ENCODE assay signal across 8 mouse cellular contexts in genomic region chr9:121974141-121974986, GRCm38 (mm10). TPM values are rescaled to one million over a fixed set of nuclear protein-coding genes. Genes with fewer than 3 reads are reported as not detected.
DNase-seq lines count a peak whose midpoint lies in the region; ATAC-seq and TF ChIP-seq lines count a peak whose summit lies in the region.

No protein-coding gene starts in this region.

- no peak for TF ChIP-seq POLR2A in lung, adult 2 months (IDR thresholded peaks at IDR 0.05; ENCODE audit: borderline replicate concordance, extremely low read depth, low read depth, low read length)

- no peaks in the 10 kb centered on the region for H3K36me3 ChIP-seq in forebrain, embryonic 14.5 days (ENCODE audit: control insufficient read depth, insufficient read depth, low read length)
- no peaks in the 10 kb centered on the region for H3K36me3 ChIP-seq in forebrain, embryonic 13.5 days (ENCODE audit: poor library complexity, severe bottlenecking)
- no peaks in the 10 kb centered on the region for H3K36me3 ChIP-seq in lung, embryonic 15.5 days
- H3K36me3 ChIP-seq in limb, embryonic 15.5 days = 0 out of 2 replicates have a peak, but pooled peaks cover 3% of the 10 kb centered on the region
- H3K36me3 ChIP-seq in kidney, embryonic 14.5 days (ENCODE audit: control insufficient read depth, insufficient read depth, low read length) = no peaks in the 10 kb centered on the region

- no peak for ATAC-seq in forebrain, embryonic 14.5 days
- no peak for ATAC-seq in forebrain, embryonic 13.5 days
- ATAC-seq in lung, embryonic 15.5 days (ENCODE audit: borderline replicate concordance, extremely low read depth, low FRiP score, low TSS enrichment) = peak; percentile 47; the same call in 1 of the 2 replicates
- ATAC-seq in limb, embryonic 15.5 days (ENCODE audit: insufficient number of reproducible peaks, low FRiP score, low TSS enrichment, low read depth) = no peak
- no peak for ATAC-seq in kidney, embryonic 14.5 days (ENCODE audit: low FRiP score, low TSS enrichment)

- H3K4me3 ChIP-seq in forebrain, embryonic 14.5 days (ENCODE audit: low read depth, low read length) = no peak overlapping the region
- no peak overlapping the region for H3K4me3 ChIP-seq in forebrain, embryonic 13.5 days
- no peak overlapping the region for H3K4me3 ChIP-seq in lung, embryonic 15.5 days
- no peak overlapping the region for H3K4me3 ChIP-seq in lung, adult 2 months (replicated peaks; ENCODE audit: extremely low read depth, low read depth, low read length)
- H3K4me3 ChIP-seq in limb, embryonic 15.5 days = no peak overlapping the region
- H3K4me3 ChIP-seq in kidney, embryonic 14.5 days (ENCODE audit: low read length) = no peak overlapping the region

- WGBS in forebrain, embryonic 14.5 days = 67% methylated on average over 12 of the region's 12 CpGs
- WGBS in forebrain, embryonic 13.5 days = 84% methylated on average over 12 of the region's 12 CpGs
- WGBS in lung, embryonic 15.5 days = 69% methylated on average over 12 of the region's 12 CpGs
- WGBS in lung, adult 2 months = 65% methylated on average over 12 of the region's 12 CpGs
- WGBS in limb, embryonic 15.5 days = 59% methylated on average over 12 of the region's 12 CpGs
- WGBS in kidney, embryonic 14.5 days = 86% methylated on average over 12 of the region's 12 CpGs

- no peaks in the 10 kb centered on the region for H3K27me3 ChIP-seq in forebrain, embryonic 14.5 days (replicated peaks; ENCODE audit: control insufficient read depth, insufficient read depth, low read length)
- no peaks in the 10 kb centered on the region for H3K27me3 ChIP-seq in forebrain, embryonic 13.5 days
- H3K27me3 ChIP-seq in lung, embryonic 15.5 days = no peaks in the 10 kb centered on the region
- no peaks in the 10 kb centered on the region for H3K27me3 ChIP-seq in limb, embryonic 15.5 days
- no peaks in the 10 kb centered on the region for H3K27me3 ChIP-seq in kidney, embryonic 14.5 days (ENCODE audit: control insufficient read depth, insufficient read depth, low read length)

- peak; percentile 37 for DNase-seq in forebrain, embryonic 14.5 days (ENCODE audit: low spot score)
- no peak for DNase-seq in lung, adult 2 months
- peak; percentile 70 for DNase-seq in fibroblast of lung, adult 2 months (ENCODE audit: low read depth)
- DNase-seq in right cerebral cortex, postnatal 14 days = no peak

- TF ChIP-seq CTCF in lung, adult 2 months (IDR thresholded peaks at IDR 0.05; ENCODE audit: insufficient read depth, low read length) = no peak

- H3K4me2 ChIP-seq in forebrain, embryonic 14.5 days (ENCODE audit: low read length) = no peak overlapping the region
- no peak overlapping the region for H3K4me2 ChIP-seq in forebrain, embryonic 13.5 days
- no peak overlapping the region for H3K4me2 ChIP-seq in lung, embryonic 15.5 days
- H3K4me2 ChIP-seq in limb, embryonic 15.5 days = no peak overlapping the region
- no peak overlapping the region for H3K4me2 ChIP-seq in kidney, embryonic 14.5 days (replicated peaks; ENCODE audit: low read depth, low read length)

- H3K9me3 ChIP-seq in forebrain, embryonic 14.5 days (replicated peaks; ENCODE audit: control insufficient read depth, low read length) = no peaks in the 10 kb centered on the region
- no peaks in the 10 kb centered on the region for H3K9me3 ChIP-seq in forebrain, embryonic 13.5 days (replicated peaks)
- no peaks in the 10 kb centered on the region for H3K9me3 ChIP-seq in lung, embryonic 15.5 days
- no peaks in the 10 kb centered on the region for H3K9me3 ChIP-seq in limb, embryonic 15.5 days
- no peaks in the 10 kb centered on the region for H3K9me3 ChIP-seq in kidney, embryonic 14.5 days (ENCODE audit: control insufficient read depth, low read length)

- H3K9ac ChIP-seq in forebrain, embryonic 14.5 days (ENCODE audit: low read length) = no peak overlapping the region
- H3K9ac ChIP-seq in forebrain, embryonic 13.5 days = no peak overlapping the region
- no peak overlapping the region for H3K9ac ChIP-seq in lung, embryonic 15.5 days
- no peak overlapping the region for H3K9ac ChIP-seq in limb, embryonic 15.5 days
- no peak overlapping the region for H3K9ac ChIP-seq in kidney, embryonic 14.5 days (ENCODE audit: low read depth, low read length)

- H3K27ac ChIP-seq in forebrain, embryonic 14.5 days (ENCODE audit: low read depth, low read length) = no peak overlapping the region; the same call in 1 of the 2 replicates
- H3K27ac ChIP-seq in forebrain, embryonic 13.5 days = no peak overlapping the region
- peak overlapping the region; percentile 42 for H3K27ac ChIP-seq in lung, embryonic 15.5 days
- H3K27ac ChIP-seq in limb, embryonic 15.5 days = peak overlapping the region; percentile 79
- H3K27ac ChIP-seq in kidney, embryonic 14.5 days (ENCODE audit: low read depth, low read length) = no peak overlapping the region

- H3K4me1 ChIP-seq in forebrain, embryonic 14.5 days (ENCODE audit: control insufficient read depth, insufficient read depth, low read length) = no peaks in the 10 kb centered on the region
- no peaks in the 10 kb centered on the region for H3K4me1 ChIP-seq in forebrain, embryonic 13.5 days
- peaks cover 8% of the 10 kb centered on the region; the same call in 1 of the 2 replicates for H3K4me1 ChIP-seq in lung, embryonic 15.5 days
- H3K4me1 ChIP-seq in lung, adult 2 months (ENCODE audit: control insufficient read depth, insufficient read depth, low read length) = no peaks in the 10 kb centered on the region
- H3K4me1 ChIP-seq in limb, embryonic 15.5 days = peaks cover 42% of the 10 kb centered on the region
- no peaks in the 10 kb centered on the region for H3K4me1 ChIP-seq in kidney, embryonic 14.5 days (ENCODE audit: control insufficient read depth, insufficient read depth, low read length)

RNA-seq across cellular contexts. Expression of gene Pomgnt2, which starts 22.5 kb away (rescaled TPM):
- polyA plus RNA-seq in forebrain, embryonic 14.5 days (2014; fragmentation: Nextera tagmentation; extraction: Ambion mirVana) = 16.1 and 22.0 TPM in 2 replicates
- polyA plus RNA-seq in forebrain, embryonic 13.5 days (2015; fragmentation: Nextera tagmentation; extraction: Ambion mirVana) = 16.7 and 17.3 TPM in 2 replicates
- polyA plus RNA-seq in lung, embryonic 15.5 days (2015; fragmentation: Nextera tagmentation; extraction: Ambion mirVana) = 13.0 and 13.5 TPM in 2 replicates
- 14.5 and 14.8 TPM in 2 replicates for polyA plus RNA-seq in lung, adult 2 months (2012; rRNA removed)
- polyA plus RNA-seq in limb, embryonic 15.5 days (2015; fragmentation: Nextera tagmentation; extraction: Ambion mirVana) = 20.5 and 20.7 TPM in 2 replicates
- 8.6 and 11.6 TPM in 2 replicates for polyA plus RNA-seq in kidney, embryonic 14.5 days (2014; fragmentation: Nextera tagmentation; extraction: Ambion mirVana)

RNA-seq across cellular contexts. Expression of gene Fam198a, which starts 23.6 kb away (rescaled TPM):
- polyA plus RNA-seq in forebrain, embryonic 14.5 days (2014; fragmentation: Nextera tagmentation; extraction: Ambion mirVana) = 0.89 and 1.3 TPM in 2 replicates
- polyA plus RNA-seq in forebrain, embryonic 13.5 days (2015; fragmentation: Nextera tagmentation; extraction: Ambion mirVana) = 1.0 and 1.2 TPM in 2 replicates
- polyA plus RNA-seq in lung, embryonic 15.5 days (2015; fragmentation: Nextera tagmentation; extraction: Ambion mirVana) = 2.2 and 2.5 TPM in 2 replicates
- polyA plus RNA-seq in lung, adult 2 months (2012; rRNA removed) = 5.8 and 8.4 TPM in 2 replicates
- polyA plus RNA-seq in limb, embryonic 15.5 days (2015; fragmentation: Nextera tagmentation; extraction: Ambion mirVana) = 7.6 and 10.0 TPM in 2 replicates
- polyA plus RNA-seq in kidney, embryonic 14.5 days (2014; fragmentation: Nextera tagmentation; extraction: Ambion mirVana) = 0.73 and 1.0 TPM in 2 replicates

RNA-seq across cellular contexts. Expression of gene Cyp8b1, which starts 58.3 kb away (rescaled TPM):
- polyA plus RNA-seq in forebrain, embryonic 14.5 days (2014; fragmentation: Nextera tagmentation; extraction: Ambion mirVana) = not detected in 2 replicates
- polyA plus RNA-seq in forebrain, embryonic 13.5 days (2015; fragmentation: Nextera tagmentation; extraction: Ambion mirVana) = not detected in 2 replicates
- polyA plus RNA-seq in lung, embryonic 15.5 days (2015; fragmentation: Nextera tagmentation; extraction: Ambion mirVana) = not detected in 2 replicates
- polyA plus RNA-seq in lung, adult 2 months (2012; rRNA removed) = 0.90 and 1.1 TPM in 2 replicates
- not detected in 2 replicates for polyA plus RNA-seq in limb, embryonic 15.5 days (2015; fragmentation: Nextera tagmentation; extraction: Ambion mirVana)
- polyA plus RNA-seq in kidney, embryonic 14.5 days (2014; fragmentation: Nextera tagmentation; extraction: Ambion mirVana) = not detected in 2 replicates

Comparison
In these comparisons a context has a peak if more than half of its experiments do, and no peak if none do; other contexts are left out.
1. DNase-seq: peak in forebrain, embryonic 14.5 days (single experiment) and fibroblast of lung, adult 2 months (single experiment); none in lung, adult 2 months (single experiment) and right cerebral cortex, postnatal 14 days (single experiment).
2. H3K27ac ChIP-seq: peak in lung, embryonic 15.5 days (single experiment) and limb, embryonic 15.5 days (single experiment); none in forebrain, embryonic 14.5 days (single experiment), forebrain, embryonic 13.5 days (single experiment) and kidney, embryonic 14.5 days (single experiment).